Mouse (Mus musculus): ENCODE measurements at regions not wholly inside any gene's neighbourhood (a gene's known extent, or its start where the extent isn't known, plus 50 kb on each side); places are given as distances from the start of the nearest gene placed in this dataset.

DNA sequence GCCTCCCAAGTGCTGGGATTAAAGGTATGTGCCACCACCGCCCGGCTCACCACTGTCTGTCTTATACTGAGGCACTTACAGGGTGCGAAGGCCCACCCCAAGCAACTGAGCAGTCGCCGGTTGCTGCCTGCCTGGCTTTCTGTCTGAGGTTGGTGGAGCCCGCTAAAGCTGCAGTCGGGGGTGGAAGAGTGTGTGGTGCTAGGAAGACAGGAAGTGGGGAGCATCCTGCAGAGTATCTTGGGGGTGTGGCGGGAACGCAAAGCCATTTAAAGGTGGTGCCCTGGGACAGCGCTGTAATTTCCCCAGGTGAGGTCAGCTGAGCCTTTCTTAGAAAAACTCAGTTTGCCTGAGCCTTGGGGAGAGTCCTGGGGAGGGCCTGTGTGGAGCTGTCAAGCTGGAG, 89.3 kb downstream of the Gadd45g start:
- TF ChIP-seq POLR2A (IDR thresholded peaks at IDR 0.05; ENCODE audit: low read depth, low read length), result no peak
- TF ChIP-seq CTCF (IDR thresholded peaks at IDR 0.05; ENCODE audit: extremely low read depth, insufficient read depth, insufficient read length, insufficient replicate concordance), result no peak

All from spleen, adult 2 months (tissue).